Mouse (Mus musculus): Measurements from ENCODE around the gene Rnf144a.

DNA sequence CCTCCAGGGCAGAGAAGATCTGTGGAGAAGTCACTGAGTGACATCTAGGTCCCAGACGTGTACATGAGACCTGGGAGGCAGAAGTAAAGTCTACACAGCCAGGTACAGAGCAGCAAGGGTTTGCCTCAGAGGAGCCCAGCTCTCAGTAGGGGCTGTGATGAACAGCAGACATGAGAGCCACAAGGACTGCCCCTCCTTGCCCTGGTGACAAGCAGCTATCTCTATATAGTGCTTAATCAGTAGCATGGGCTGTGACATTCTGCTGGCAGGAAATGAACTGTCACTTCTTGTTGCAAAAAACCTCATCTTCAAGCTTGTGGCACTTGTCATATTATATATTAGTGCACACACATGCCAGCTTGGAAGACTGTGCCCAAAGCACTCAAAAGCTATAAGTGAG, 81.4 kb downstream of the Rnf144a start:
- TF ChIP-seq POLR2A (IDR thresholded peaks at IDR 0.05; ENCODE audit: extremely low read depth, insufficient read depth, low read length) (no peak), CTCF (IDR thresholded peaks at IDR 0.05; ENCODE audit: extremely low read depth, insufficient read depth, low read length) (no peak)
